Mouse (Mus musculus) midbrain, embryonic 14.5 days (tissue): ENCODE results near the gene Ptpn21. TPM values are rescaled to one million over a fixed set of nuclear protein-coding genes. Genes with fewer than 3 reads are reported as not detected.
A peak's percentile ranks its signal among the peaks of the same experiment; 100 is the strongest.

Source experiments
- ATAC-seq: fragments of 200-750 bp; cut with Nextera tagmentation; 2 replicates; pipeline ENCODE4 v1.8.0; 2017; ENCODE audit warnings: moderate number of reproducible peaks, moderate library complexity; ENCODE audit not compliant: low FRiP score, low TSS enrichment
- DNase-seq: peaks from one replicate; pipeline ENCODE4 v3.0.0-alpha.2; 2015
- H3K27ac ChIP-seq: fragments of 300-500 bp; sonication (generic); replicated peaks from 2 replicates; pipeline ENCODE4 v1.5.1; 2014; ENCODE audit warnings: mild to moderate bottlenecking, low read depth, low read length, moderate library complexity
- H3K27me3 ChIP-seq: fragments of 300-500 bp; sonication (generic); 2 replicates; pipeline ENCODE4 v1.6.1; 2014; ENCODE audit warnings: low read length, control low read depth, mixed read lengths; ENCODE audit not compliant: control insufficient read depth, insufficient read depth
- H3K36me3 ChIP-seq: fragments of 300-500 bp; sonication (generic); 2 replicates; pipeline ENCODE4 v1.6.1; 2014; ENCODE audit warnings: low read length, control low read depth; ENCODE audit not compliant: control insufficient read depth, insufficient read depth
- H3K4me1 ChIP-seq: fragments of 300-500 bp; sonication (generic); 2 replicates; pipeline ENCODE4 v1.6.1; 2014; ENCODE audit warnings: mild to moderate bottlenecking, antibody characterized with exemption, low read length, control low read depth; ENCODE audit not compliant: control insufficient read depth, insufficient read depth
- H3K4me2 ChIP-seq: fragments of 300-500 bp; sonication (generic); 2 replicates; pipeline ENCODE4 v1.6.1; 2014; ENCODE audit warnings: mild to moderate bottlenecking, low read length, moderate library complexity
- H3K4me3 ChIP-seq: fragments of 300-500 bp; sonication (generic); replicated peaks from 2 replicates; pipeline ENCODE4 v1.5.1; 2014; ENCODE audit warnings: low read depth, low read length
- H3K9ac ChIP-seq: fragments of 300-500 bp; sonication (generic); replicated peaks from 2 replicates; pipeline ENCODE4 v1.6.1; 2014; ENCODE audit warnings: mild to moderate bottlenecking, low read length, moderate library complexity
- H3K9me3 ChIP-seq: fragments of 300-500 bp; sonication (generic); 2 replicates; pipeline ENCODE4 v1.6.1; 2016; ENCODE audit warnings: low read length, control low read depth, mixed read lengths; ENCODE audit not compliant: control insufficient read depth
- WGBS: fragments of 180-500 bp; shearing (Covaris S2); extraction: QIAGEN DNeasy Blood & Tissue Kit; methylation state at CpG from one replicate; pipeline ENCODE4 v1.1.7; 2014; 5-methylcytosine and 5-hydroxymethylcytosine counted together
- polyA plus RNA-seq: library from polyadenylated mRNA; unstranded; fragments of >200 nt; fragmentation: Nextera tagmentation; extraction: Ambion mirVana; gene quantifications from 2 replicates; pipeline ENCODE4 v1.2.1, GENCODE M21; 2014

Ptpn21 gene
- polyA plus RNA-seq, 1 experiment from 2014 or later = 5.4 TPM

GRCm38 (mm10) chr12:98746746-98747379 is 9.7 kb upstream of the Ptpn21 start, which contains the start of gene Zc3h14:
TSS of gene Zc3h14 (plus strand) at chr12:98746964.
- ATAC-seq (peak; percentile 90), DNase-seq (peak; percentile 98)
- Histone ChIP-seq H3K27me3 (no peaks in the 10 kb centered on the region), H3K27ac (peak within 1 kb of the TSS; percentile 92), H3K9me3 (no peaks in the 10 kb centered on the region), H3K4me3 (peak within 1 kb of the TSS; percentile 93), H3K9ac (peak within 1 kb of the TSS; percentile 90), H3K36me3 (peaks cover 6% of the 10 kb centered on the region), H3K4me2 (peak within 1 kb of the TSS; percentile 76), H3K4me1 (peaks cover 16% of the 10 kb centered on the region)
- WGBS = under 1% methylated on average over 79 of the region's 87 CpGs

GRCm38 (mm10) chr12:98746131-98746530 is 8.9 kb upstream of the Ptpn21 start:
- Histone ChIP-seq H3K4me3 (peak overlapping the region; percentile 93; the same call in 1 of the 2 replicates), H3K9me3 (no peaks in the 10 kb centered on the region), H3K27me3 (no peaks in the 10 kb centered on the region), H3K27ac (no peak overlapping the region), H3K4me1 (peaks cover 16% of the 10 kb centered on the region), H3K36me3 (peaks cover 6% of the 10 kb centered on the region), H3K9ac (no peak overlapping the region), H3K4me2 (no peak overlapping the region)
- ATAC-seq (0 out of 2 replicates have a peak, but pooled peaks have one; percentile 29), DNase-seq (peak; percentile 39)
- WGBS = 14% methylated on average over 2 of the region's 2 CpGs

- 76% methylated on average over 4 of the region's 4 CpGs for WGBS
- DNase-seq = no peak
These were observed 8.4 kb upstream of the Ptpn21 start for GRCm38 (mm10) chr12:98745626-98746025.

GRCm38 (mm10) chr12:98741011-98741501 is 3.9 kb upstream of the Ptpn21 start:
- peak; percentile 71 for ATAC-seq
- Histone ChIP-seq H3K4me1 (no peaks in the 10 kb centered on the region), H3K9me3 (no peaks in the 10 kb centered on the region), H3K27ac (no peak overlapping the region), H3K4me3 (no peak overlapping the region), H3K27me3 (0 out of 2 replicates have a peak, but pooled peaks cover 4% of the 10 kb centered on the region), H3K36me3 (no peaks in the 10 kb centered on the region), H3K9ac (no peak overlapping the region), H3K4me2 (no peak overlapping the region)
- WGBS = 58% methylated on average over 3 of the region's 3 CpGs
- DNase-seq = peak; percentile 62

More at GRCm38 (mm10) chr12:98745626-98746025, 8.4 kb upstream of the Ptpn21 start:
- Histone ChIP-seq H3K4me2 (no peak overlapping the region), H3K36me3 (peaks cover 3% of the 10 kb centered on the region), H3K27ac (no peak overlapping the region), H3K9ac (no peak overlapping the region), H3K27me3 (no peaks in the 10 kb centered on the region), H3K9me3 (no peaks in the 10 kb centered on the region), H3K4me3 (no peak overlapping the region), H3K4me1 (peaks cover 16% of the 10 kb centered on the region)
- ATAC-seq = no peak

- Histone ChIP-seq H3K9ac (peak overlapping the region; percentile 77), H3K4me2 (peak overlapping the region; percentile 89), H3K4me3 (peak overlapping the region; percentile 68), H3K4me1 (peaks cover 15% of the 10 kb centered on the region), H3K27ac (no peak overlapping the region), H3K27me3 (0 out of 2 replicates have a peak, but pooled peaks cover 4% of the 10 kb centered on the region), H3K36me3 (no peaks in the 10 kb centered on the region), H3K9me3 (no peaks in the 10 kb centered on the region)
- DNase-seq (peak; percentile 26), ATAC-seq (no peak)
- WGBS = 13% methylated on average over 7 of the region's 7 CpGs
These were observed 671 bp upstream of the Ptpn21 start for GRCm38 (mm10) chr12:98737801-98738350.

GRCm38 (mm10) chr12:98734880-98735801 is 2.1 kb downstream of the Ptpn21 start:
- DNase-seq (no peak), ATAC-seq (peak; percentile 43; the same call in 1 of the 2 replicates)
- H3K4me2 ChIP-seq = peak overlapping the region; percentile 86
- peak overlapping the region; percentile 54 for H3K4me3 ChIP-seq
- peak overlapping the region; percentile 59 for H3K9ac ChIP-seq
- 0 out of 2 replicates have a peak, but pooled peaks cover 4% of the 10 kb centered on the region for H3K27me3 ChIP-seq
- WGBS = 8% methylated on average over 22 of the region's 22 CpGs
- peaks cover 20% of the 10 kb centered on the region for H3K4me1 ChIP-seq
- peak overlapping the region; percentile 53; the same call in 1 of the 2 replicates for H3K27ac ChIP-seq
- H3K9me3 ChIP-seq = no peaks in the 10 kb centered on the region
- no peaks in the 10 kb centered on the region for H3K36me3 ChIP-seq

- H3K4me2 ChIP-seq = peak overlapping the region; percentile 86
- WGBS = under 1% methylated on average over 30 of the region's 30 CpGs
These were observed 2.8 kb downstream of the Ptpn21 start for GRCm38 (mm10) chr12:98734246-98734879.

GRCm38 (mm10) chr12:98733776-98734175 is 3.4 kb downstream of the Ptpn21 start:
- Histone ChIP-seq H3K27ac (no peak overlapping the region), H3K4me1 (peaks cover 20% of the 10 kb centered on the region), H3K4me2 (peak overlapping the region; percentile 86), H3K9ac (peak overlapping the region; percentile 59; the same call in 1 of the 2 replicates), H3K36me3 (no peaks in the 10 kb centered on the region), H3K27me3 (0 out of 2 replicates have a peak, but pooled peaks cover 4% of the 10 kb centered on the region), H3K9me3 (no peaks in the 10 kb centered on the region), H3K4me3 (peak overlapping the region; percentile 54)
- ATAC-seq = no peak
- peak; percentile 11 for DNase-seq
- 13% methylated on average over 12 of the region's 12 CpGs for WGBS

More at GRCm38 (mm10) chr12:98734246-98734879, 2.8 kb downstream of the Ptpn21 start:
- ATAC-seq (peak; percentile 89), DNase-seq (peak; percentile 94)
- Histone ChIP-seq H3K36me3 (no peaks in the 10 kb centered on the region), H3K9ac (peak overlapping the region; percentile 59), H3K4me1 (peaks cover 20% of the 10 kb centered on the region), H3K4me3 (peak overlapping the region; percentile 54), H3K27ac (peak overlapping the region; percentile 53), H3K27me3 (0 out of 2 replicates have a peak, but pooled peaks cover 4% of the 10 kb centered on the region), H3K9me3 (no peaks in the 10 kb centered on the region)
